Mouse (Mus musculus) myocyte (in vitro differentiated cells): ENCODE measurements around the gene Sele.

Experiments used
- CEBPB ChIP-seq: IDR thresholded peaks from 2 replicates; pipeline ENCODE4 v1.6.1; 2011; ENCODE audit warnings: mild to moderate bottlenecking, moderate library complexity; ENCODE audit not compliant: poor library complexity, insufficient read depth, severe bottlenecking
- MAX ChIP-seq: IDR thresholded peaks from one replicate; pipeline ENCODE4 v1.6.1; 2011; ENCODE audit warnings: low read depth, mild to moderate bottlenecking, control low read depth
- MYOD1 ChIP-seq, 3 experiments: IDR thresholded peaks; one replicate each; pipeline ENCODE4 v1.6.1; 2011; ENCODE audit warnings: control low read depth in 2 of 3, low read depth in 2 of 3, mild to moderate bottlenecking in 2 of 3, moderate library complexity in 1 of 3; ENCODE audit not compliant: insufficient read length in 2 of 3, control insufficient read depth in 1 of 3
- MYOG ChIP-seq, 3 experiments: IDR thresholded peaks; one replicate each; pipeline ENCODE4 v1.6.1; 2011; ENCODE audit warnings: control low read depth in 2 of 3, low read depth in 2 of 3, mild to moderate bottlenecking in 2 of 3; ENCODE audit not compliant: insufficient read length in 2 of 3, control insufficient read depth in 1 of 3, insufficient read depth in 1 of 3
- POLR2A ChIP-seq: IDR thresholded peaks from one replicate; pipeline ENCODE4 v1.6.1; 2011; ENCODE audit warnings: low read depth, mild to moderate bottlenecking, control low read depth, moderate library complexity; ENCODE audit not compliant: insufficient read length
- POLR2AphosphoS2 ChIP-seq: IDR thresholded peaks from one replicate; pipeline ENCODE4 v1.6.1; 2011; ENCODE audit warnings: low read depth, control low read depth; ENCODE audit not compliant: insufficient read length
- SRF ChIP-seq: IDR thresholded peaks from one replicate; pipeline ENCODE4 v1.6.1; 2011; ENCODE audit warnings: low read depth; ENCODE audit not compliant: control insufficient read depth, insufficient read length
- TCF12 ChIP-seq: IDR thresholded peaks from one replicate; pipeline ENCODE4 v1.6.1; 2011; ENCODE audit warnings: mild to moderate bottlenecking, control low read depth; ENCODE audit not compliant: poor library complexity, insufficient read depth, severe bottlenecking
- TCF3 ChIP-seq: IDR thresholded peaks from one replicate; pipeline ENCODE4 v1.6.1; 2011; ENCODE audit warnings: low read depth, control low read depth; ENCODE audit not compliant: insufficient read length
- USF1 ChIP-seq: IDR thresholded peaks from one replicate; pipeline ENCODE4 v1.6.1; 2011; ENCODE audit warnings: low read depth, mild to moderate bottlenecking, control low read depth, moderate library complexity

DNA sequence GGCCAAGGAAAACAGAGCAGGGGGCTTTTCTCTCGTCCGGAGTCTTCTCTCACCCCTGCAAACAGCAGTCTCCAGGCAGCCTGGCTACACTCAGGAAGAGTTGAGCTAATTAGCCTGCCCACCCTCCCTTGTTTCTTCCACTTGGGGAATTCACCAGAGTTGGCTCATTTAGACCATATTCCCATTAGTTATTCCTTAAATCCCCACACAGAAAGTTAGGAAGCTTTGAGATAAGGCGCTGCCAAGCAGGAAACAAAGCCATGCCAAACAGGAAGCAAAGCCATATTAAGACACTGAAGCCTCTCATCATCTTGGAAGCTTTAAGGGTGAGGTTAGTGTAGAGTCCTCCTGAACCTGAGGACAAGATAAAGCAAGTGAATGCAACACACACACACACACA, 4.5 kb upstream of the Sele start:
- TF ChIP-seq TCF3, result no peak
- no peak for TF ChIP-seq POLR2AphosphoS2
- no peak for TF ChIP-seq MYOD1 (IDR thresholded peaks at IDR 0.05; ENCODE audit: control insufficient read depth in 1 of 3, insufficient read length in 2 of 3, low read depth in 2 of 3)
- TF ChIP-seq TCF12, result no peak
- no peak for TF ChIP-seq MAX
- no peak for TF ChIP-seq POLR2A
- TF ChIP-seq MYOG (IDR thresholded peaks at IDR 0.05; ENCODE audit: control insufficient read depth in 1 of 3, insufficient read depth in 1 of 3, insufficient read length in 2 of 3, low read depth in 2 of 3), result no peak
- no peak for TF ChIP-seq USF1
- TF ChIP-seq CEBPB, result no peak
- no peak for TF ChIP-seq SRF
